Mouse (Mus musculus) hindbrain, embryonic 11.5 days (tissue): ENCODE results near the gene Cyth1. TPM values are rescaled to one million over a fixed set of nuclear protein-coding genes. Genes with fewer than 3 reads are reported as not detected.

Experiments used
- ATAC-seq: fragments of 200-750 bp; cut with Nextera tagmentation; 2 replicates; pipeline ENCODE4 v1.8.0; 2017; ENCODE audit warnings: mild to moderate bottlenecking, moderate TSS enrichment, moderate library complexity; ENCODE audit not compliant: low FRiP score
- DNase-seq: peaks from one replicate; pipeline ENCODE4 v3.0.0-alpha.2; 2015; ENCODE audit warnings: low spot score
- H3K27ac ChIP-seq: fragments of 300-500 bp; sonication (generic); 2 replicates; pipeline ENCODE4 v1.5.1; 2014; ENCODE audit warnings: mild to moderate bottlenecking, low read depth, low read length
- H3K27me3 ChIP-seq: fragments of 300-500 bp; sonication (generic); 2 replicates; pipeline ENCODE4 v1.6.1; 2014; ENCODE audit warnings: mild to moderate bottlenecking, low read length, moderate library complexity, mixed read lengths; ENCODE audit not compliant: control insufficient read depth, insufficient read depth
- H3K36me3 ChIP-seq: fragments of 300-500 bp; sonication (generic); 2 replicates; pipeline ENCODE4 v1.6.1; 2014; ENCODE audit warnings: mild to moderate bottlenecking, low read length, moderate library complexity, mixed read lengths; ENCODE audit not compliant: control insufficient read depth, insufficient read depth
- H3K4me1 ChIP-seq: fragments of 300-500 bp; sonication (generic); replicated peaks from 2 replicates; pipeline ENCODE4 v1.6.1; 2014; ENCODE audit warnings: low read length, mixed read lengths; ENCODE audit not compliant: control insufficient read depth, insufficient read depth
- H3K4me2 ChIP-seq: fragments of 300-500 bp; sonication (generic); replicated peaks from 2 replicates; pipeline ENCODE4 v1.6.1; 2014; ENCODE audit warnings: mild to moderate bottlenecking, low read depth, low read length
- H3K4me3 ChIP-seq: fragments of 300-500 bp; sonication (generic); 2 replicates; pipeline ENCODE4 v1.5.1; 2014; ENCODE audit warnings: low read depth, low read length
- H3K9ac ChIP-seq: fragments of 300-500 bp; sonication (generic); 2 replicates; pipeline ENCODE4 v1.6.1; 2014; ENCODE audit warnings: low read depth, low read length
- H3K9me3 ChIP-seq: fragments of 300-500 bp; sonication (generic); 2 replicates; pipeline ENCODE4 v1.6.1; 2016; ENCODE audit warnings: low read length; ENCODE audit not compliant: control insufficient read depth
- WGBS: fragments of 180-500 bp; shearing (Covaris S2); extraction: QIAGEN DNeasy Blood & Tissue Kit; methylation state at CpG from one replicate; pipeline ENCODE4 v1.1.7; 2014; 5-methylcytosine and 5-hydroxymethylcytosine counted together
- polyA plus RNA-seq: library from polyadenylated mRNA; unstranded; fragments of >200 nt; fragmentation: Nextera tagmentation; extraction: Ambion mirVana; gene quantifications from 2 replicates; pipeline ENCODE4 v1.2.1, GENCODE M21; 2014

The Cyth1 gene
- polyA plus RNA-seq, 1 experiment from 2014 or later: 16.5 TPM

- no peaks in the 10 kb centered on the region for H3K27me3 ChIP-seq
- no peak overlapping the region for H3K4me2 ChIP-seq
- no peak overlapping the region for H3K4me3 ChIP-seq
- peaks cover 8% of the 10 kb centered on the region; the same call in 1 of the 2 replicates for H3K36me3 ChIP-seq
- 95% methylated on average over 9 of the region's 9 CpGs for WGBS
- no peaks in the 10 kb centered on the region; the same call in 1 of the 2 replicates for H3K4me1 ChIP-seq
- DNase-seq (no peak), ATAC-seq (no peak)
- H3K9me3 ChIP-seq: no peaks in the 10 kb centered on the region
- H3K27ac ChIP-seq: no peak overlapping the region
- H3K9ac ChIP-seq: no peak overlapping the region
Measured at GRCm38 (mm10) chr11:118286434-118286833, 38.0 kb upstream of the Cyth1 start.

GRCm38 (mm10) chr11:118285791-118286190 is 37.4 kb upstream of the Cyth1 start:
- peaks cover 8% of the 10 kb centered on the region; the same call in 1 of the 2 replicates for H3K36me3 ChIP-seq

GRCm38 (mm10) chr11:118280218-118280617 is 31.8 kb upstream of the Cyth1 start:
- Histone ChIP-seq H3K27ac (no peak overlapping the region), H3K27me3 (no peaks in the 10 kb centered on the region), H3K9me3 (no peaks in the 10 kb centered on the region), H3K4me2 (no peak overlapping the region), H3K4me3 (no peak overlapping the region), H3K4me1 (no peaks in the 10 kb centered on the region), H3K9ac (no peak overlapping the region), H3K36me3 (peaks cover 23% of the 10 kb centered on the region; the same call in 1 of the 2 replicates)
- ATAC-seq (no peak), DNase-seq (no peak)
- 97% methylated on average over 3 of the region's 3 CpGs for WGBS

More at GRCm38 (mm10) chr11:118285791-118286190, 37.4 kb upstream of the Cyth1 start:
- DNase-seq (no peak), ATAC-seq (no peak)
- WGBS: 91% methylated on average over 13 of the region's 13 CpGs
- Histone ChIP-seq H3K9me3 (no peaks in the 10 kb centered on the region), H3K4me2 (no peak overlapping the region), H3K4me3 (no peak overlapping the region), H3K27ac (no peak overlapping the region), H3K27me3 (no peaks in the 10 kb centered on the region), H3K9ac (no peak overlapping the region), H3K4me1 (no peaks in the 10 kb centered on the region; the same call in 1 of the 2 replicates)

GRCm38 (mm10) chr11:118276328-118276727 is 27.9 kb upstream of the Cyth1 start:
- H3K4me1 ChIP-seq: no peaks in the 10 kb centered on the region
- no peak for ATAC-seq
- WGBS: 89% methylated on average over 7 of the region's 7 CpGs

GRCm38 (mm10) chr11:118275092-118275491 is 26.7 kb upstream of the Cyth1 start:
- Histone ChIP-seq H3K9ac (no peak overlapping the region), H3K9me3 (no peaks in the 10 kb centered on the region), H3K4me2 (no peak overlapping the region), H3K4me3 (no peak overlapping the region), H3K4me1 (no peaks in the 10 kb centered on the region), H3K36me3 (peaks cover 24% of the 10 kb centered on the region), H3K27ac (no peak overlapping the region), H3K27me3 (no peaks in the 10 kb centered on the region)
- ATAC-seq: no peak
- WGBS: 98% methylated on average over 9 of the region's 9 CpGs
- no peak for DNase-seq

More at GRCm38 (mm10) chr11:118276328-118276727, 27.9 kb upstream of the Cyth1 start:
- H3K36me3 ChIP-seq: peaks cover 23% of the 10 kb centered on the region
- H3K27ac ChIP-seq: no peak overlapping the region
- DNase-seq: no peak
- no peaks in the 10 kb centered on the region for H3K27me3 ChIP-seq
- no peak overlapping the region for H3K4me2 ChIP-seq
- H3K9me3 ChIP-seq: no peaks in the 10 kb centered on the region
- no peak overlapping the region for H3K9ac ChIP-seq
- H3K4me3 ChIP-seq: no peak overlapping the region

- H3K4me2 ChIP-seq: no peak overlapping the region
- 91% methylated on average over 3 of the region's 3 CpGs for WGBS
- no peaks in the 10 kb centered on the region for H3K27me3 ChIP-seq
- ATAC-seq (no peak), DNase-seq (peak; percentile 44)
- no peaks in the 10 kb centered on the region for H3K9me3 ChIP-seq
- no peak overlapping the region for H3K4me3 ChIP-seq
- H3K4me1 ChIP-seq: no peaks in the 10 kb centered on the region
- no peak overlapping the region for H3K9ac ChIP-seq
- H3K27ac ChIP-seq: no peak overlapping the region
- peaks cover 20% of the 10 kb centered on the region for H3K36me3 ChIP-seq
Measured at GRCm38 (mm10) chr11:118269827-118270226, 21.4 kb upstream of the Cyth1 start.

GRCm38 (mm10) chr11:118266666-118267046 is 18.3 kb upstream of the Cyth1 start:
- Histone ChIP-seq H3K9ac (no peak overlapping the region), H3K9me3 (no peaks in the 10 kb centered on the region), H3K36me3 (peaks cover 17% of the 10 kb centered on the region), H3K27me3 (no peaks in the 10 kb centered on the region), H3K4me2 (no peak overlapping the region), H3K27ac (no peak overlapping the region), H3K4me3 (no peak overlapping the region), H3K4me1 (no peaks in the 10 kb centered on the region)
- 94% methylated on average over 7 of the region's 7 CpGs for WGBS
- DNase-seq (no peak), ATAC-seq (no peak)

- H3K4me2 ChIP-seq: no peak overlapping the region
- H3K36me3 ChIP-seq: peaks cover 21% of the 10 kb centered on the region
- H3K9me3 ChIP-seq: no peaks in the 10 kb centered on the region
- H3K27me3 ChIP-seq: no peaks in the 10 kb centered on the region
- no peak for ATAC-seq
- H3K9ac ChIP-seq: no peak overlapping the region
- no peaks in the 10 kb centered on the region for H3K4me1 ChIP-seq
- no peak overlapping the region for H3K27ac ChIP-seq
- DNase-seq: no peak
- no peak overlapping the region for H3K4me3 ChIP-seq
- 91% methylated on average over 10 of the region's 10 CpGs for WGBS
Measured at GRCm38 (mm10) chr11:118266044-118266665, 17.8 kb upstream of the Cyth1 start.

- Histone ChIP-seq H3K9ac (no peak overlapping the region), H3K9me3 (no peaks in the 10 kb centered on the region), H3K4me1 (no peaks in the 10 kb centered on the region), H3K4me2 (no peak overlapping the region), H3K4me3 (no peak overlapping the region), H3K36me3 (peaks cover 22% of the 10 kb centered on the region), H3K27me3 (no peaks in the 10 kb centered on the region), H3K27ac (no peak overlapping the region)
- ATAC-seq: no peak
- WGBS: 94% methylated on average over 11 of the region's 11 CpGs
- DNase-seq: no peak
Measured at GRCm38 (mm10) chr11:118265621-118266020, 17.2 kb upstream of the Cyth1 start.
